Mouse (Mus musculus) cerebellum, postnatal 10 days (tissue): ENCODE results near the gene Ripor3.

Experiments
- DNase-seq, 2 experiments: peaks; one replicate each; pipeline ENCODE4 v3.0.0; 2021; ENCODE audit warnings: mixed read lengths in 2 of 2

The Ripor3 gene

DNA sequence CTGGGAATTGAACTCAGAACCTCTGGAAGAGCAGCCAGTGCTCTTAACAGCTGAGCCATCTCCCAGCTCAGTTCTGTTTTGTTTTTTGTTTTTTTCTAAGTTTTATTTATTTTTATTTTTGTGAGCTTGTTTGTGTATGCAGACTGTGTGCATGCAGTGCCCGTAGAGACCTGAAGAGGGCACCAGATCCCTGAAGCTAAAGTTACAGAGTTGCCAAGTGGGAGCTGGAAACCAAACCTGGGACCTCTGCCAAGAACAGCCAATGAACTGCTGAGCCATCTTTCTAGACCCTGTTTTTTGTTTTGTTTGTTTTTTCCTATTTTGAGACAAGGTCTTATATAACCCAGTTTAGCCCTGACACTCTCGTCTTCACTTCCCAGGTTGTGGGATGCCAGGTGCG, 18.0 kb upstream of the Ripor3 start:
- no peak for DNase-seq

DNA sequence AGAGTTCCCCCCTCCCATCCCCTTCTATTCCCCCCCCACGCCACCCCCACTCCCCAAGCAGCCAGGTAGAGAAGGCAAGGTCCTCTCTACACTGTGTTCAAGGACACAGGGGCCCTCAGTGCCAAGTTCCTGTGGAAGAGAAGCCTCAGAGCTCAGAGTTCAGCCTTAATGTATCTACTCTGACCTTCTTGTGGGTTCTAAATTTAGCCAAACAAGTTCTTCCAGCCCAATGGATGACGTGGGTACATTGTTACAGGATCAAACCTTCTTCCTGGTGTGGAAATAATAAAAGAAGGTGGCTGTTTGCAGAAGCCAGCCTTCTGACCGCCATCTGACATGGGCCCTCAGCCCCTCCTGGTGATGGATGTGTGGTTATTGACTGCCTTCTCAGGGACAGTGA, 16.0 kb upstream of the Ripor3 start:
- no peak for DNase-seq

DNA sequence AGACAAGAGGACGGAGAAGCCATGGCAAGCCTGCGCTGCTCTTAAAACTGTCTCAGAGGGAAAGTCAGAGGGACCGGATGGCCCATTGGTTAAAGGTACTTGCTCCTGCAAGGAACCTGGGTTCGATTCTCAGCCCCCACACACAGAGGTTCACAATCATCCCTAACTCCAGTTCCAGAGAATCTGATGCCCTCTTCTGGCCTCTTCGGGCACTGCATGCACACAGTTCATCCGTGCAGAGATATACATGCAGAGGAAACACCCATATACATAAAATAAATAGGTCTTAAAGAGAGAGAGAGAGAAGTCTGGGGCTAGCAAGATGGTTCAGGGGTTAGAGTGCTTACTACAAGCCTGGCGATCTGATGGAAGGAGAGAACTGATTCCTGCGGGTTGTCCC, 15.5 kb upstream of the Ripor3 start:
- no peak for DNase-seq

DNA sequence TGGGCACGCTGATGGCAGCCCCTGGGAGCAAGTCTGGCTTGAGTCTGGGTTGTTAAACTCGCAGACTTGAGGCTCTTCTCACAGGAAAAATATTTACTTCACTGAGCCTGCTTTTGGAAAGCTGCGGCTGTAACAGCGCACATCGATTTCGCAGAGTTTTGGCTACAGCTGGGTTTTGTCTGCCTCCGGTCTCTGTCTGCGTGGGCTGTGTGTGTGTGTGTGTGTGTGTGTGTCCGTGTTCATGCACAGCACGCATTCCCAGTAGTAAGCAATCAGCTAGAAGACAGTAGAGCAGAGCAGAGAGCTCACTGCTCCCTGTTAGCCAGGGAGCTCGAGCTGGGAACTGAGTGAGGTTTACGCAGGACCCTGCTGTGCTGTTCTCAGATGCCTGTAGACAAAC, 14.8 kb upstream of the Ripor3 start:
- no peak for DNase-seq

DNA sequence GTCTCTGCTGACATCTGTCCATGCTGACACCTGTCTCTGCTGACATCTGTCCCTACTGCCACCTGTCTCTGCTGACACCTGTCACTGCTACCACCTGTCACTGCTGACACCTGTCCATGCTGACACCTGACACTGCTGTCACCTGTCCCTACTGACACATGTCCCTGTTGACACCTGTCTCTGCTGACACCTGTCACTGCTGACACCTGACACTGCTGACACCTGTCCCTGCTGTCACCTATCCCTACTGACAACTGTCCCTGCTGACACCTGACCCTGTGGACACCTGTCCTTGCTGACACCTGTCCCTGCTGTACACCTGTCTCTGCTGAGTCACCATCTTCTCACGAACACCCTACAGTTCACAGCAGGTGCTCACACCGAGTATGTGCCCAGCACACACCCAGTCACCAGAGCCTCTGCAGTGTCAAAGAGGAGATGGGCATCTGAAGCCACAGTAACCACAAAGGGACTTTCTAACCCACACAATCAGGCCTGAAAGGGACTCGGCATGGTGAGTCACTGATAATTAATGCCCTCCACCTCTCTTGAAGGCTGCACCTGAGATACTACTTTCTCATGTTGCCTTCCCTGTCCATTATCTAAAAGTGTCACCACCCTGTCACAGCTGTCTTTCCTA, 13.5 kb upstream of the Ripor3 start:
- no peak for DNase-seq

DNA sequence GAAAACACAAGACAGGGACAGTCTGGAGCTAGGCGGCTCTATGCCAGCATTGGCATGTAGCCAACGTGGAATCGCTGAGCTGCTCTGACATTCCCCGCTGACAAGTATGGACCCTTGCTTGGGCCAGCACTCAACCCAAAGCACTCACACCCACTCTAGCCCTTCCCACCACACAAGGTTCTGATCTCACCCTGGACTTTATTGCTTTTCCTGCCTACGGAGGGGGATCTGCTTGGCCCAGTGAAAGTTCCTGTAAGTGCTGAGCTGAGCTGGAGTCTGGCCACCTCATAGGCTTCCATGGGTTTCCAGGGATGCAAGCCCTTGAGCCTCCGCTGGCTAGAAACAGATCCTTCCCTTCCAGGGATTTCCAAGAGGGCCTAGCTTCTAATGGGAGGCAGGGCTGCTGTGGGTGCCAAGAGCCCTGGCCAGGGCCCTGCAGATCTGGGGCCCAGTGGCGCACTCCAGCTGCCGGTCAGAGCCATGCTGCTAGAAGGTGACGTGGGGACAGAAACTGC, 8.8 kb upstream of the Ripor3 start:
- DNase-seq, result peak; percentile 93 to 95

DNA sequence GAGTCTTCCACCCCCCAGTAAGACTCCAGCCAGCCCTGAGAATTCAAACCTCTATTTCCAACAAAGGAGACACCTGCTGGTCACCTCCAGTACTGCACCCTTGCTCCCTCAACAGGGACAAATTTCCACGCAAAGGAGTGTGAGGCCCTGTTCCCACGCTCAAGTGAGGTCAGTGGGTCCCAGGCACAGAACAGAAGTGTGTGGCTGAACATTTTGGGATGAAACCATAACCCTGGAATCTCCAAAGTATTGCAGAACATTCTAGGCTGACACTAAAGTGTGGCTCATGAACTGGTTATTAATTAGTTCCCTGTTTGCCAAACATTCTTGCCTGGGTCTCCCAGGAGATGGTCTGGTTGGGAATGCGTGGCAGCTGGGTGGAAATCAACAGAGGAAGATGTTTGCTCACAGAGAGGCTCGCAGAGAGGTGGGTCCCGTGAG, 6.6 kb upstream of the Ripor3 start:
- peak; percentile 88 to 95 for DNase-seq

DNA sequence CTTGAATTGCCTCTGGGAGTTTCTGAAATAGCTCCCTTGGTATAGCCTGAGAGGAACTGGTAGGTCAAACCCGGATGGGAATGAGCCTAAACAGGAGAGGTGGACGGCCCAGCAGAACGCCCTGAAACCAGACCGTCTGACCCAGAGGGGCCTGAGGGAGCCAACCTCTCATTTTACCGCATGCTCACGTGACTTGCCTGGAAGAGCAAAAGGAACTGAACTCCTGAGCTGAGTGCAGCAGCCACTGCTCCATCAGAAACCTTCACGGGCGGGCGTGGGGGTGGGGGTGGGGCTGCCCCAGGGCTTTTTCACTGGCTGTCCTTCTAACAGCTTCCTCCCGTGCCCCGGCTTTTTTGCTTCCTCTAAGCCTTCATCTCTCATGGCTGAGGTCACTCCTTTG, 475 bp upstream of the Ripor3 start:
- DNase-seq, result no peak

DNA sequence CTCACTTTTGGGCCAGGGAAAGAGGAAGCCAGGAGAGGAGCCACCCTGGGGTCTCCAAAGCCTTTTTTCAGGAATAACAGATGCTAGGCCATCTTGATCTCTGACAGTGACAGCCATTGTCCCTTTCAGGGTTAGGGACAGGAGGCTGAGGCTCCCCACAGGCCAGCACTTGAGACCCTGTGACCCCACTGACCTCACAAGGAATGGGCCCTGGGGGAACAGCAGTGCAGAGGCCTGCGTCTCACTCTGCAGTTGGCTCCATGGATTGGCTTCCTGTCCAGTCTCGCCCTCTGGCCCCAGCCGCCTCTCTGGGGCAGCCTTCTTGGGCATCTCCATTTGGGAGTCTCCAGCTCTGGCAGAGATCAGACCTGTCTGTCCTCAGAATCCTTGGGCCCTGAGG, 2.3 kb downstream of the Ripor3 start:
- no peak for DNase-seq

DNA sequence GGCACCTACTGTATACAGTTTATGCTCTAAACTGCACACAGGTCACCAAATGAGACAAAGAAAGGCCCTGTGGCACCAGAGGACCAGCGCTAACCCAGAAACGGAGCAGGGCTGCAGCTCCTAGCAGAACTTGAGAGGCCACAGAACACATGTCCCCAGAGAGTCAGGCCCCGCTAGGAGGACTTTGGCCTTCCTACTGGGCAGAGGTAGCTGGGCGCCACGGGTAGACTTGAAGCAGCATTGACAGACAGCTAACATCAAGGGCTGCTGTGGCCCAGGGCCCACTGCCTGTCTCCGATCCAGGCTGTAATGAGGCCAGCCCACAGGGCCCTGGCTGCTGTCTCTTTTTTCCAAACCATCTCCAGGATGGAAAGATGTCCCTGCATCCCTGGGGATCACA, 3.9 kb downstream of the Ripor3 start:
- DNase-seq, result no peak

DNA sequence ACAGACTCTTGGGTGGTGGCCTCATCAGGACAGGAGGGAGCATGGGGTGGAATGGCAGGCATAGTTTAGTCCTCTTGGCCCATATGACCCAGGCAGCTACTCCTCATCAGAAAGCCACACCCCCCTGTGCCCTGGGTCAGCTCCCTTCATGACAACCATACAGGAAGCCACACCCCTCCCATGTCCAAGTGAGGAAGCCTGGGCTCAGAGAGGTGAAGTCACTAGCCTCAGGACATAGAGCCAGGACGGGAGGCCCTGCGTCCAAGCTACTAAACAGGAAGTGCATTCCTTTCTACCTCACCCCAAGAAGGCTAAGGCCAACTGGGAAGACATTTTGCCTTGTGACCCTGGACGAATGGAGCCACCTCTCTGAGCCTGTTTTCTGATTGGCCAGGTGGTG, 4.8 kb downstream of the Ripor3 start:
- DNase-seq, result no peak

DNA sequence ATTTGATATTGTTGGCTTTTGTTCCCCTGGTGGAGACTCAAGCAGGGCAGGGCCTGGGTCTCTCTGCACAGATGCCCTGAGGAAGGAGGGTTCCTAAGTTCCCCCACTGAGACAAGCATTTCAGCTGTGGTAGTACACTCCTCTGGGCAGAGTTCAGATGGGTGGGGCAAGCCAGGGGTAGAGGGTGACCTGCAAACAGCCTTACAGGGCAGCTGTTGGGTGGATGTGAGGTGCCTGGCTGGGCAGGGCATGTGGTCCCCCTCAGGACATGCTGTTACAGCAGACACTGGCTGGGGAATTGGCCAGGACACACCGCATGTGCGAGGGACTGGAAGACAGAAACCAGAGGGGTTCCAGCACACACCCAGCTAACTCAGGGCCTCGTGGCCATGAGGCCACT, 5.4 kb downstream of the Ripor3 start:
- no peak for DNase-seq

DNA sequence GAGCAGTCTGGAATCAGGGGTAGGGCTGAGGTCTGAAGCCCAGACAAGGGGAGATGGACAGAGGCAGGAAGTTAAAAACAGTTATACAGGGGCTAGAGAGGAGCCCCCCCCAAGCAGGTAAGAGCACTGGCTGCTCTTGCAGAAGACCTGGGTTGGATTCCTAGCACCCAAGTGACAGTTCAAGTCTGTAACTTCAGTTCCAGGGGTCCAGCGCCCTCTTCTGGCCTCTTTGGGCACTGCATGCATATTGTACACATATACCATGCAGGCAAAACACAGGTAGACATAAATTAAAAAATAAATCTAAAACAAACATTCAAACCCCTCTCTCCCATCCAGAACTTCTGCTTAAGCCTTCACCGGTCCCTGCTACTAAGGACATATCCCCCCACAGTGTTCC, 6.0 kb downstream of the Ripor3 start:
- DNase-seq, result no peak

DNA sequence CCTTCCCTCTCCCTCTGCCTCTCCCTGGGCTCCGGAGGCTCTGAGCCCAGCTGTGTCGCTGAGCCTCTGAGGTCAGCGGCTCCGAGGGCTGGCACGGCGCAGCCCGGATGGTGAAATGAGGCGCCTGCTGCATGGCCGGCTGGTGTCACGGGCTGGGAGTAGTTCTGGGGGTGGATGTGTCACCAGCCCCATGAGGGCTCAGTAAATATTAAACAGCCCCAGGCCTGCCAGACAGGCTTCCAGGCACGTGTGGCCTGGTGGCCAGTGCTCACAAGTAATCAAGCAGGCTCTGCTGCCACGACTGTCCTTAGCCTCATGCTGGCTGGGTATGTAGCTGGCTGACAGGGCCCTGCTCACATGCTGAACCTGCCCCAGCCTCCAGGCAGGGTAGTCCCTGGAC, 7.0 kb downstream of the Ripor3 start:
- DNase-seq, result no peak

DNA sequence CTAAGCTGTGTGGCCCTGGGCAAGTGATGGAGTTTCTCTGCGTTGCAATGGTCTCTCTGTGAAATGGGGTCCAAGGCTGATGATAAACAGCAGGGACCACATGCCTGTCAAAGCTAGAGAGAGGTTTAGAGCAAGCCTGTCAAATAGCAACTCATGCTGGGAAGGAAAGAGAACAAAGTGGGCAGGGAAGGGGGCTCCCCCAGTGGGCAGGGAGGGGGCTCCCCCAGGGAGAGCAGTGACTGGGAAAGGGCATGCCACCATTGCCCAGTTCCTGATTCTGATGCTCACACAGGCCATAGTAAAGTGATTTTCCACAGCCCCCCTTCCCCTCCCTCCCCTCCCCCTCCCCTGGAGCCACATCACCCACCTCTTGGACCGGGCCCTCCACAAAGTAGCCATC, 7.5 kb downstream of the Ripor3 start:
- no peak for DNase-seq

DNA sequence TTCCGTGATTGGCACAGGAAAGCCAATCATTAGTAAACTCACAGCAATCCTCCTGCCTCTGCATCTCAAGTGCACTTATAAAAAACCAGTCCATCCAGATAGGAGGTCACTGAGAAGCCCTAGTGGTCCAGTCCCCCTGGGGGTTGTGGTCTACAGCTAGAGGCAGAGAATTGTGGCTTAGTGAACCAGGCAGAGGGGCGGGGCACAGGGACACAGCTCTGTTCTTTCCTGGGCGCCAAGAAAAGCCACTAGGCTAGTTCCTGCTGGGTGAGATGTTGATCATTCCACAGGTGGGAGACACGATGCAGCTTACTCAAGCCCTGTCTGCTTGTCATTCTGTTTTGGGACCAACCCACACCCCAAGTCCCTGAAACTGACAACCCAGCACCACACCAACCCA, 8.2 kb downstream of the Ripor3 start:
- no peak for DNase-seq

DNA sequence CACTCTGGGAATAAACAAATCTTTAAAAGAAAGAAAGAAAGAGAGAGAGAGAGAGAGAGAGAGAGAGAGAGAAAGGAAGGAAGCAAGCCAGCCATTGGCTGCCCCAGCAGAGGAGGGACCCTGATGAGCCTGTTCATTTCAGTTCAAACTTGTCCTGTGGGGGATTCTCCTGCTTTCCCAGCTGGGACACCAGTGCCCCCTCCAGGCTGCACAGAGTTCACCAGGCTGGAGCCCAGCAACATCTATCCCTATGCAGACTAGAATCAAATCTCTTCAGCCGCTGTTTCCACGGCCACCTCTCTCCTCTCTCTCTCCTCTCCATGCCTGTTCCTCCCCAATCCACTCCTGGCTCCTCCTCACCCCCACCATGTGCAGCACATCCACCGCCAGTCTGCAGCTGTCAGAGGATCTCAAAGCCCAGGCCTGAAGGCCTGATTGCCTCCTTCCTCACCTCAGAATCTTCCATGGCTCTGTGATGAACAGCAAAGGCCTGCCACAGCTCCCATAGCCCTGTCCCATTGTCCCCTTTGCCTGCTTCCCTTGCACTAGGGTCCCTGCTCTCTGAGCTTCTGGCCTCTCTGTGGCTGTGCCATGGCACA, 11.2 kb downstream of the Ripor3 start:
- DNase-seq, result no peak

DNA sequence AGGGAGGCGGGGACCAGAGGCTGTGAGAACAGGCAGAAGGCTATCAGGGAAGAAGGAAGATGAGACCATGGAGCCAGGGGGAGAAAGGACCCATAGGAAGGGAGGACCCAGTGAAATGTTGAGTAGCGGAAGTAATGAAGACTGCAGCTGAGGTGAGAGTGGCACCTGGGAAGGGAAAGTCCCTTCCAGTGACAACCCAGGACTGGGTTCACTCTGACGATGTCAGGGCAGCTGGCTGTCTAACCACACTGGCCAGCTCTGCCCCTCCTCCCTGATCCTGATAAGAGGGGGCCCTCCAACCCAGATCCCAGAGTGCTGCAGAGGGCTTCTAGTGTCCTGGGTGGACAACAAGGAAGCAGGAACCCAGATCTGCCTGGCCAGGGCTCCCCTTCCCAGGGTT, 12.9 kb downstream of the Ripor3 start:
- DNase-seq, result no peak

DNA sequence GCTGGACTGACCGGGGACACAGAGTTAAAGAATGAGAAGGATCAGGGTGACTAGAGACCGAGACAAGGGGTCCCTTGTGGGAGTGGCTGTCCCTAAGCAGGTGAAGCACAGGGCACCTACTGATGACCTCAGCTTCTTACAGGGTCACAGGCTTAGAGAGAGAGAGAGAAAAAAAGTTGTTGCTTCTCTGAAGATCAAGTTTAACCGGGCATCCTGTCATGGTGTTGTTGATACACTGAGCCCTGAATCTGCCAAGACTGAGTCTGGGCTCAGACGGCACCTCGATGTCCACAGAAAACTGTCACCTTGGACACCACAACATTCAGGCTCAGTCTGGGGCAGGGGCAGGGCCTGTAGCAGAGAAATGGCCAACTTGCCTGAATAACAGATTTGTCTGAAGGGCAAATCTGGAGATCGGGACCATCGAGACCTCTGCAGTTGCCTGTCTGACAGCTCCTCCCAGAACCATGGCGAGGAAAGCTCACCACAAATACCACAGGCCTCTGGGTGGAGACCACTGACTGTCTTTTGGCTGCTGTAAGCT, 13.7 kb downstream of the Ripor3 start:
- DNase-seq, result no peak

DNA sequence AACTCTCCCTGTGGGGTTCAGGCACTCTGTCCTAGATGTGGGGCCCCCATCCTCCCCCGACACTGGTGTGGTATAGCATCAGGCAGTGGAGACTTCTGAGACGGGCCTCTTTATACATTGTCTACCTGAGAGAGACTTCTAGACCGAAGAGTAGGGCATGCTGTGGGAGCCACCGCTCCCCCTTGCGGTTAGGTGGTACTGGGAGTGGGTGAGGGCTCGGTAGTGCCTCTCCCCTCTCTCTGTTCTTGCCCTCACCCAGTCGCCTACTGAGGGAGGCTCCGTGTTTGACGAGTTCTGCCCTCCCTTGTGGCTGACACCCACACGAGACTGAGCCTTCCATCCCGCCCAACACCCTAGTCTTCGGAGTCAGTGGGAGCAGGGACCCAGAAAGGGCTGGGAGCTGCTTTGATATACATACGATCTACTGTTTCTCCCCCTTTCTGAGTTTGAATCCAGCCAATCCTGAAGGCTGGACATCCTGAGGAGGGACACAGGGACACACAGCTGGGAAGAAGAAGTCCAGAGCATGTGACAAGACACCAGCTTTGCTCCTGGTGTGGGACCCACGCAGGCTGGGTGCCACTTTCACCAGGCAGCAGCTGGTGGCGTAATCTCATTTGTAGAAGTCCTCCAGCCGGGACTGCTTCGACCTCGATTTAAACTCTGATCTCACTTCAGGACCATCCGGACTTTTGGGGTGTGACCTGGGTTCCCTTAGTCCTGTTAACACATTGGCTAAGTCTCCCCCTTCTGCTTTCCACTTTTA, 14.4 kb downstream of the Ripor3 start:
- no peak for DNase-seq

DNA sequence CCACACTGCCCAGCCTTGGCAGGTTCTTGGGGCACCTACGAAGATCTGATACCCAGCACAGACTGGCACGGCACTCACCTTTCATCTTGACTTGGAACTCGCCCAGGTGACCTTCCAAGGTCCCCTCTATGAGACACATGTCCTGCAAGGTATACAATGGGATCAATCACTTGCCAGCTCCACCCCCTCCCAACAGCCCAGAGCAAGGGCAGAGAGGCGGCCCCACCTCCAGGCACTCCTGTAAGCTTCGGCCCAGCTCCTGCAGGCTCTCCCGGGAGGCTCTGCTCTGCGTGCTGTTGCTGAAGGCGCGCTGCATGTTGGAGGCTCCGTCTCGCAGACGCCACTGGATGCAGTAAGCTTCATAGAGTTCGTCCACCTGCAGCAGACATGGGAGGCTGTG, 17.2 kb downstream of the Ripor3 start:
- no peak for DNase-seq

DNA sequence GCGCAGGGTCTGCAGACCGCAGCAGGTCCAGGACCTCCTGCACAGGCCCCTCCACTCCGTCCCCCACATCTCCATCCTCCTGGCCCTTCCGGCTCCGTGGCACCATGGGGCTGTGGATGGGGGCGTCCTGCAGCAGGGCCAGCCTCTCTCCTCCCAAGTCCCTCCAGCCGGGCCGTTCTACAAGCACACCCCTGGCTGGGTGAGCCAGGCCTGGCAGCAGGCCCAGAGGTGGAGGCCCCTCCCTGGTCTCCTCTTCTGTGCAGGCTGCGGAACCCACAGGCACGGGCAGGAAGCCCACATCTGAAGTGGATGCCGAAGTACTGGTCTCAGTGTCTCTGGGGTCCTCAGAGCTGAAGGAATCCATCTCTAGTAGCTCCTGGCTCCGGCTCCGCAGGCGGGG, 21.1 kb downstream of the Ripor3 start:
- peak; percentile 73 to 82 for DNase-seq

DNA sequence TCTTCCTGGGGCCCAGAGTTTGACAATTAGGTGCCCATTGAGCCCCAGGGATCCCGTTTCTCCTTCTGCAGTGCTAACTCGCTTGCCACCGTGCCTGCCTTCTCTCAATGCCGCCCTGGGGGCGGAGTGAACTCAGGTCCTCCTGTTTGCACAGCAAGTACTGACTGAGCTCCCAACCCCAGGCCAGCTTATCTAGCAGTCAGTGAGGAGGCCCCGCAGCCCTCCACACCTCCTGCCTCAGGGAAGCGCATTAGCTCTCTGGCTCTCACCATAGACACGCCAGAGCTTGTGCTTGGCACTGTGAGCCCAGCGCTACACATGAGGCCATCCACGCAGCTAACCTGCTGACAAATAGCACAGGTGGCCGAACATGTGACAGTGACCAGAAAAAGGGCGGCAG, 22.8 kb downstream of the Ripor3 start:
- DNase-seq, result no peak

DNA sequence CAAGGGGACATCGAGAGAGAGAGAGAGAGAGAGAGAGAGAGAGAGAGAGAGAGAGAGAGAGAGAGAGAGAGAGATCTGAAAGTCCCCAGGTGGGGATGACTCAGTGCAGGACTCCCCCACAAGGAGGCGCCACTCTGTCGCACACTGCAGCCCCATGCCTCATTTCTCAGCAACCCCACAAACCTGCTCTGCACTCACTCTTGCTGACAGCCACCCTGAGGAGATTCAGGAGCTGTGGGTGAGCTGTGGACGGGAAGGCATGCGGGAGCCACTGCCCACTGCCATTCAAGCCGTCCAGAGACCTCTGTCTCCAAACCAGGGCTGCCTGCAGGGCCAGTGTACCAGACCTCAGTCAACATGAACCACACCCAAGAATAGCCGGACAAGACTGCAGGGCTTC, 23.7 kb downstream of the Ripor3 start:
- DNase-seq, result peak; percentile 65 to 72
